In the genomic region with DNA sequence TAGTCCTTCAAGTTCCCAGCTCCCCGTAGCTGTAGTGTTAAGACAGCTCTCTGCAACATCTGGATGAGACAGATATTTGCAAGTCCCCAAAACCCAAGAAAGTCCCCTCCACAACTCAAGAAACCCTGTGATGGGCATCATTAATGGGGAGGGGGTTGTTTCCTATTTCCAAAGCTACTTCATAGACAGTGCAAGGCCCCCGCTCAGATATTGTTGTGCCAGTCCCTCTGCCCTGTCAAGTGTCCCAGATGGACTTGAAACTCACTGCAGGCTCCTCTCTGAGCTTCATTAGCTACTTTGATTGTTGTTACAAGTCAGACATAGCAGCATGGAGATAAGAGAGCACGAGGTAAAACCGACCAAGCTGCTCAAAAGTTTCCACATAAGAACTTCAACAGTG, we compare ENCODE assay signal across 7 mouse cellular contexts.
A peak's percentile ranks its signal among the peaks of the same experiment; 100 is the strongest.
DNase-seq lines count a peak whose midpoint lies in the region; ATAC-seq and TF ChIP-seq lines count a peak whose summit lies in the region.

No protein-coding gene starts in this region.

- H3K4me1 ChIP-seq in lung, embryonic 14.5 days (ENCODE audit: insufficient read depth): peaks cover 48% of the 10 kb centered on the region
- peaks cover 12% of the 10 kb centered on the region; the same call in 1 of the 2 replicates for H3K4me1 ChIP-seq in forebrain, postnatal 0 days (ENCODE audit: insufficient read depth)
- peaks cover 35% of the 10 kb centered on the region for H3K4me1 ChIP-seq in limb, embryonic 12.5 days (replicated peaks)

- no peak for TF ChIP-seq CTCF in lung, embryonic 14.5 days (IDR thresholded peaks at IDR 0.05; ENCODE audit: low read depth)
- TF ChIP-seq CTCF in forebrain, postnatal 0 days (IDR thresholded peaks at IDR 0.05; ENCODE audit: low read depth): no peak

- 37% methylated on average over 4 of the region's 4 CpGs for WGBS in lung, embryonic 14.5 days
- WGBS in forebrain, postnatal 0 days: 31% methylated on average over 4 of the region's 4 CpGs
- 54% methylated on average over 4 of the region's 4 CpGs for WGBS in limb, embryonic 12.5 days

- peak overlapping the region; percentile 87 for H3K27ac ChIP-seq in lung, embryonic 14.5 days (ENCODE audit: low read depth)
- peak overlapping the region; percentile 70 for H3K27ac ChIP-seq in forebrain, postnatal 0 days (ENCODE audit: low read depth, low read length)
- H3K27ac ChIP-seq in limb, embryonic 12.5 days: peak overlapping the region; percentile 88

- peaks cover 10% of the 10 kb centered on the region; the same call in 1 of the 2 replicates for H3K36me3 ChIP-seq in lung, embryonic 14.5 days (ENCODE audit: insufficient read depth)
- H3K36me3 ChIP-seq in forebrain, postnatal 0 days (ENCODE audit: insufficient read depth): no peaks in the 10 kb centered on the region
- H3K36me3 ChIP-seq in limb, embryonic 12.5 days: peaks cover 7% of the 10 kb centered on the region; the same call in 1 of the 2 replicates

- H3K9me3 ChIP-seq in lung, embryonic 14.5 days (ENCODE audit: low read depth, low read length): no peaks in the 10 kb centered on the region
- H3K9me3 ChIP-seq in forebrain, postnatal 0 days (ENCODE audit: low read length): no peaks in the 10 kb centered on the region
- H3K9me3 ChIP-seq in limb, embryonic 12.5 days: no peaks in the 10 kb centered on the region

- no peak for ATAC-seq in lung, embryonic 14.5 days (ENCODE audit: insufficient read depth)
- ATAC-seq in forebrain, postnatal 0 days: no peak
- ATAC-seq in limb, embryonic 12.5 days (ENCODE audit: insufficient number of reproducible peaks, insufficient read depth, low FRiP score, low TSS enrichment, low read depth): no peak

- H3K4me2 ChIP-seq in lung, embryonic 14.5 days: peak overlapping the region; percentile 63
- H3K4me2 ChIP-seq in forebrain, postnatal 0 days (ENCODE audit: low read depth): peak overlapping the region; percentile 79
- peak overlapping the region; percentile 58 for H3K4me2 ChIP-seq in limb, embryonic 12.5 days

- no peaks in the 10 kb centered on the region for H3K27me3 ChIP-seq in lung, embryonic 14.5 days (ENCODE audit: insufficient read depth, low read length)
- no peaks in the 10 kb centered on the region for H3K27me3 ChIP-seq in forebrain, postnatal 0 days (ENCODE audit: insufficient read depth, low read length)
- no peaks in the 10 kb centered on the region for H3K27me3 ChIP-seq in limb, embryonic 12.5 days

- DNase-seq in lung, embryonic 14.5 days: no peak
- DNase-seq in lung, adult 18-20 months: no peak
- no peak for DNase-seq in forebrain, postnatal 0 days
- DNase-seq in retina, postnatal 1 day: peak; percentile 27
- no peak for DNase-seq in urinary bladder, postnatal 25 days (ENCODE audit: low spot score)
- no peak for DNase-seq in natural killer cell, adult 2 months (ENCODE audit: low spot score in 2 of 2)

- H3K4me3 ChIP-seq in lung, embryonic 14.5 days (ENCODE audit: low read depth, low read length): peak overlapping the region; percentile 29
- H3K4me3 ChIP-seq in forebrain, postnatal 0 days (ENCODE audit: low read depth, low read length): 0 out of 2 replicates have a peak overlapping the region, but pooled peaks have one; percentile 3
- H3K4me3 ChIP-seq in limb, embryonic 12.5 days (replicated peaks): peak overlapping the region; percentile 33

- peak overlapping the region; percentile 17; the same call in 1 of the 2 replicates for H3K9ac ChIP-seq in lung, embryonic 14.5 days
- H3K9ac ChIP-seq in forebrain, postnatal 0 days: 0 out of 2 replicates have a peak overlapping the region, but pooled peaks have one; percentile 44
- H3K9ac ChIP-seq in limb, embryonic 12.5 days (replicated peaks): peak overlapping the region; percentile 9; the same call in 1 of the 2 replicates
